Mouse (Mus musculus): Measurements from ENCODE around the gene Svopl. TPM values are rescaled to one million over a fixed set of nuclear protein-coding genes. Genes with fewer than 3 reads are reported as not detected.

Svopl gene
- polyA plus RNA-seq, 1 experiment: 0.02 TPM

- no peaks in the 10 kb centered on the region for H3K79me2 ChIP-seq (ENCODE audit: control insufficient read depth, insufficient read depth)
- no peak overlapping the region for H3ac ChIP-seq (ENCODE audit: control insufficient read depth, insufficient read length, low read depth)
- peak; percentile 12 for TF ChIP-seq CEBPB (IDR thresholded peaks at IDR 0.05; ENCODE audit: low read depth)
- TF ChIP-seq USF1 (IDR thresholded peaks at IDR 0.05; ENCODE audit: low read depth): no peak
- no peak for TF ChIP-seq CTCF (IDR thresholded peaks at IDR 0.05; ENCODE audit: control insufficient read depth, insufficient read depth, insufficient read length)
- no peaks in the 10 kb centered on the region for H3K27me3 ChIP-seq (ENCODE audit: control insufficient read depth, insufficient read depth, insufficient read length)
- H3K4me3 ChIP-seq (ENCODE audit: insufficient read depth, poor library complexity, severe bottlenecking): no peak overlapping the region
- H3K79me3 ChIP-seq (ENCODE audit: low read depth): no peaks in the 10 kb centered on the region
- H3K36me3 ChIP-seq (ENCODE audit: control insufficient read depth, insufficient read depth): no peaks in the 10 kb centered on the region
Measured at GRCm38 (mm10) chr6:38081727-38082341, 35.0 kb upstream of the Svopl start.

- Histone ChIP-seq H3K4me3 (ENCODE audit: insufficient read depth, poor library complexity, severe bottlenecking) (no peak overlapping the region), H3K36me3 (ENCODE audit: control insufficient read depth, insufficient read depth) (no peaks in the 10 kb centered on the region), H3ac (ENCODE audit: control insufficient read depth, insufficient read length, low read depth) (no peak overlapping the region), H3K27me3 (ENCODE audit: control insufficient read depth, insufficient read depth, insufficient read length) (no peaks in the 10 kb centered on the region), H3K79me2 (ENCODE audit: control insufficient read depth, insufficient read depth) (no peaks in the 10 kb centered on the region), H3K79me3 (ENCODE audit: low read depth) (no peaks in the 10 kb centered on the region)
- TF ChIP-seq MAX (IDR thresholded peaks at IDR 0.05) (no peak), MYOG (IDR thresholded peaks at IDR 0.05; ENCODE audit: control insufficient read depth, extremely low read depth, insufficient read length) (no peak)
Measured at GRCm38 (mm10) chr6:38080364-38080763, 33.6 kb upstream of the Svopl start.

GRCm38 (mm10) chr6:38073592-38073991 lies 26.8 kb upstream of the Svopl start:
- no peaks in the 10 kb centered on the region for H3K27me3 ChIP-seq (ENCODE audit: control insufficient read depth, insufficient read depth, insufficient read length)
- no peaks in the 10 kb centered on the region for H3K79me2 ChIP-seq (ENCODE audit: control insufficient read depth, insufficient read depth)
- no peaks in the 10 kb centered on the region for H3K79me3 ChIP-seq (ENCODE audit: low read depth)
- TF ChIP-seq FOSL1 (IDR thresholded peaks at IDR 0.05; ENCODE audit: insufficient read depth, low read length, poor library complexity, severe bottlenecking) (no peak), MYOD1 (IDR thresholded peaks at IDR 0.05; ENCODE audit: control insufficient read depth, insufficient read length, low read depth) (no peak), CTCF (IDR thresholded peaks at IDR 0.05; ENCODE audit: control insufficient read depth, insufficient read depth, insufficient read length) (no peak), CEBPB (IDR thresholded peaks at IDR 0.05; ENCODE audit: low read depth) (no peak), USF1 (IDR thresholded peaks at IDR 0.05; ENCODE audit: low read depth) (no peak), MAX (IDR thresholded peaks at IDR 0.05) (no peak), MYOG (IDR thresholded peaks at IDR 0.05; ENCODE audit: control insufficient read depth, extremely low read depth, insufficient read length) (no peak)
- no peaks in the 10 kb centered on the region for H3K36me3 ChIP-seq (ENCODE audit: control insufficient read depth, insufficient read depth)
- no peak overlapping the region for H3ac ChIP-seq (ENCODE audit: control insufficient read depth, insufficient read length, low read depth)
- H3K4me3 ChIP-seq (ENCODE audit: insufficient read depth, poor library complexity, severe bottlenecking): no peak overlapping the region

DNA sequence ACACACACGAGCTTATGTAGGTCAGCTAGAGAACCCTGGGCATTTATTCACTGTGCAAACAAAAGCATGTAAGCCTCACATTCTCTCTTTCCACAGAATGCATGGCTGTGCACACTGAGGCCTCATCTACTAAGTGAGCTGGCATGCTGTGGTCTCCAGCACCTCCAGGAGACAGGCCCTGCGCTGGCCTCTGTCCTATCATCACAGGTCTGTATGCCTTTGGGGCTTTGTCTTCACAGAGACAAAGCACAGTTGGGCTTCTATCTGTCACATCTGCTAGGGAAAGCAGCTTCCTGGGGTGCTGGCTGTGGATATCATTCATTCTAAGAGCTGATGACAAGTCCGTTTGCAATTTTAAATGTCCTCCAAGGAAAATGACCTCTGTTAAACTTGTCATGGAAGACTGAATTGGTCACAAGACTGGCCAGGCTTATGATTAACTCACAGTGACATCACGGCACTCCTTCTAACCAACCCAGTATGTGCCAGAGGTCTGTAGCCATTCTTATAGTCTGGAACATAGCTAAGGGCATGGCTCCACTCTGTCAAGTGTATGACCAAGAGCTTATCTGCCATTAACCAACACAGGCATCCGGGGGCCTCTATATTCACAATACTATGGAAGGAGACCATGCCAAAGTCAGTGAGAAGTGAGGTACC lies 25.5 kb upstream of the Svopl start:
- Histone ChIP-seq H3K79me3 (ENCODE audit: low read depth) (no peaks in the 10 kb centered on the region), H3K36me3 (ENCODE audit: control insufficient read depth, insufficient read depth) (no peaks in the 10 kb centered on the region), H3ac (ENCODE audit: control insufficient read depth, insufficient read length, low read depth) (no peak overlapping the region), H3K4me3 (ENCODE audit: insufficient read depth, poor library complexity, severe bottlenecking) (no peak overlapping the region), H3K79me2 (ENCODE audit: control insufficient read depth, insufficient read depth) (no peaks in the 10 kb centered on the region), H3K27me3 (ENCODE audit: control insufficient read depth, insufficient read depth, insufficient read length) (no peaks in the 10 kb centered on the region)
- TF ChIP-seq CEBPB (IDR thresholded peaks at IDR 0.05; ENCODE audit: low read depth) (no peak), MYOG (IDR thresholded peaks at IDR 0.05; ENCODE audit: control insufficient read depth, extremely low read depth, insufficient read length) (no peak), USF1 (IDR thresholded peaks at IDR 0.05; ENCODE audit: low read depth) (no peak), MYOD1 (IDR thresholded peaks at IDR 0.05; ENCODE audit: control insufficient read depth, insufficient read length, low read depth) (no peak), FOSL1 (IDR thresholded peaks at IDR 0.05; ENCODE audit: insufficient read depth, low read length, poor library complexity, severe bottlenecking) (no peak), MAX (IDR thresholded peaks at IDR 0.05) (no peak), CTCF (IDR thresholded peaks at IDR 0.05; ENCODE audit: control insufficient read depth, insufficient read depth, insufficient read length) (no peak)

DNA sequence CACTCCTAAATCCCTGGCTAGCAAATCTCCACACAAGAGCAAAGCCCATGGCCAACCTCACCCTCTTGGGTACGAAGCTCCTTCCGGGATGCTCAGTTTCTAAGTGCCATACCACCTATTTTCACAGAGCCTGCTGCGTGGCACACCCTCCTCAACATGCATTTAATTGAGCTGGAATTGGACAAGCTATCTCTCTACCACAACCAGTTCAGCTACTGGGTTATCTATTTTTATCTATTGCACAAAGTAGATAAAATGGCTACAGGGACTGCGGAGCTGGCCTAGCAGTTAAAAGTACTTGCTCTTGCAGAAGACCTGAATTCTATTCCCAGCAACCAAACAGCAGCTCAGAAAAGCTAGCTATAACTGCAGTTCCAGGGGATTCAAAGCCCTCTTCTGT lies 24.5 kb upstream of the Svopl start:
- no peaks in the 10 kb centered on the region for H3K79me2 ChIP-seq (ENCODE audit: control insufficient read depth, insufficient read depth)
- TF ChIP-seq FOSL1 (IDR thresholded peaks at IDR 0.05; ENCODE audit: insufficient read depth, low read length, poor library complexity, severe bottlenecking): no peak
- no peak for TF ChIP-seq MYOG (IDR thresholded peaks at IDR 0.05; ENCODE audit: control insufficient read depth, extremely low read depth, insufficient read length)
- no peak for TF ChIP-seq CEBPB (IDR thresholded peaks at IDR 0.05; ENCODE audit: low read depth)
- TF ChIP-seq MAX (IDR thresholded peaks at IDR 0.05): no peak
- TF ChIP-seq CTCF (IDR thresholded peaks at IDR 0.05; ENCODE audit: control insufficient read depth, insufficient read depth, insufficient read length): no peak
- TF ChIP-seq MYOD1 (IDR thresholded peaks at IDR 0.05; ENCODE audit: control insufficient read depth, insufficient read length, low read depth): no peak
- no peak for TF ChIP-seq USF1 (IDR thresholded peaks at IDR 0.05; ENCODE audit: low read depth)

GRCm38 (mm10) chr6:38066215-38066614 lies 19.4 kb upstream of the Svopl start:
- no peaks in the 10 kb centered on the region for H3K27me3 ChIP-seq (ENCODE audit: control insufficient read depth, insufficient read depth, insufficient read length)
- no peaks in the 10 kb centered on the region for H3K79me3 ChIP-seq (ENCODE audit: low read depth)
- no peak for TF ChIP-seq CEBPB (IDR thresholded peaks at IDR 0.05; ENCODE audit: low read depth)
- no peak for TF ChIP-seq MAX (IDR thresholded peaks at IDR 0.05)
- TF ChIP-seq MYOG (IDR thresholded peaks at IDR 0.05; ENCODE audit: control insufficient read depth, extremely low read depth, insufficient read length): no peak
- TF ChIP-seq FOSL1 (IDR thresholded peaks at IDR 0.05; ENCODE audit: insufficient read depth, low read length, poor library complexity, severe bottlenecking): no peak
- TF ChIP-seq MYOD1 (IDR thresholded peaks at IDR 0.05; ENCODE audit: control insufficient read depth, insufficient read length, low read depth): no peak
- TF ChIP-seq CTCF (IDR thresholded peaks at IDR 0.05; ENCODE audit: control insufficient read depth, insufficient read depth, insufficient read length): peak; percentile 50
- H3ac ChIP-seq (ENCODE audit: control insufficient read depth, insufficient read length, low read depth): no peak overlapping the region
- H3K79me2 ChIP-seq (ENCODE audit: control insufficient read depth, insufficient read depth): no peaks in the 10 kb centered on the region
- no peak overlapping the region for H3K4me3 ChIP-seq (ENCODE audit: insufficient read depth, poor library complexity, severe bottlenecking)
- no peaks in the 10 kb centered on the region for H3K36me3 ChIP-seq (ENCODE audit: control insufficient read depth, insufficient read depth)

More for the DNA sequence above, 24.5 kb upstream of the Svopl start:
- Histone ChIP-seq H3ac (ENCODE audit: control insufficient read depth, insufficient read length, low read depth) (no peak overlapping the region), H3K27me3 (ENCODE audit: control insufficient read depth, insufficient read depth, insufficient read length) (no peaks in the 10 kb centered on the region), H3K4me3 (ENCODE audit: insufficient read depth, poor library complexity, severe bottlenecking) (no peak overlapping the region), H3K79me3 (ENCODE audit: low read depth) (no peaks in the 10 kb centered on the region), H3K36me3 (ENCODE audit: control insufficient read depth, insufficient read depth) (no peaks in the 10 kb centered on the region)

Measured in C2C12 (cell line).